Mouse (Mus musculus) MEL (cell line): ENCODE measurements around the gene Ptger1. TPM values are rescaled to one million over a fixed set of nuclear protein-coding genes. Genes with fewer than 3 reads are reported as not detected.

Experiments
- DNase-seq: peaks from one replicate; pipeline ENCODE4 v3.0.0; 2011; ENCODE audit warnings: low read depth, low spot score
- H3K27ac ChIP-seq: 2 replicates; pipeline ENCODE4 v1.5.1; 2012; ENCODE audit warnings: low read depth, mild to moderate bottlenecking, control low read depth, low read length, moderate library complexity; ENCODE audit not compliant: control insufficient read depth
- H3K27me3 ChIP-seq, 2 experiments: fragments of 150-350 bp in 1 of 2; sonication (generic) in 1 of 2; 2 replicates each; pipeline ENCODE4 v1.6.1; 2012; ENCODE audit warnings: low read length in 2 of 2, mild to moderate bottlenecking in 2 of 2, improper control_type of control experiment in 1 of 2, moderate library complexity in 1 of 2; ENCODE audit not compliant: insufficient read depth in 2 of 2, control insufficient read depth in 1 of 2
- H3K36me3 ChIP-seq, 2 experiments: 2 replicates each; pipeline ENCODE4 v1.6.1; 2012 to 2014; ENCODE audit warnings: low read length in 2 of 2, improper control_type of control experiment in 1 of 2, inconsistent platforms in 1 of 2, mild to moderate bottlenecking in 1 of 2; ENCODE audit not compliant: insufficient read depth in 2 of 2, control insufficient read depth in 1 of 2
- H3K4me1 ChIP-seq, 2 experiments: fragments of 150-350 bp in 1 of 2; sonication (generic) in 1 of 2; 2 replicates each; pipeline ENCODE4 v1.6.1; 2012; ENCODE audit warnings: low read length in 2 of 2, improper control_type of control experiment in 1 of 2, mild to moderate bottlenecking in 1 of 2; ENCODE audit not compliant: insufficient read depth in 2 of 2, control insufficient read depth in 1 of 2
- H3K4me3 ChIP-seq, 2 experiments: fragments of 150-350 bp in 1 of 2; sonication (generic) in 1 of 2; 2 replicates each; pipeline ENCODE4 v1.5.1; 2012; ENCODE audit warnings: low read depth in 2 of 2, low read length in 2 of 2, mild to moderate bottlenecking in 2 of 2, moderate library complexity in 2 of 2, control low read depth in 1 of 2, improper control_type of control experiment in 1 of 2; ENCODE audit not compliant: control insufficient read depth in 1 of 2, insufficient read depth in 1 of 2
- H3K79me2 ChIP-seq: 2 replicates; pipeline ENCODE4 v1.6.1; 2012; ENCODE audit warnings: mild to moderate bottlenecking, low read length, moderate library complexity; ENCODE audit not compliant: control insufficient read depth, poor library complexity, insufficient read depth
- H3K9ac ChIP-seq: 2 replicates; pipeline ENCODE4 v1.6.1; 2012; ENCODE audit warnings: low read depth, mild to moderate bottlenecking, control low read depth, low read length, moderate library complexity; ENCODE audit not compliant: control insufficient read depth, poor library complexity, severe bottlenecking
- H3K9me3 ChIP-seq: fragments of 150-350 bp; sonication (generic); replicated peaks from 2 replicates; pipeline ENCODE4 v1.6.1; 2012; ENCODE audit warnings: mild to moderate bottlenecking, low read length, improper control_type of control experiment, moderate library complexity; ENCODE audit not compliant: insufficient read depth
- BHLHE40 ChIP-seq: IDR thresholded peaks from 2 replicates; pipeline ENCODE4 v1.6.1; 2012; ENCODE audit warnings: low read depth, mild to moderate bottlenecking, inconsistent platforms, low read length, improper control_type of control experiment, borderline replicate concordance
- CHD1 ChIP-seq: IDR thresholded peaks from 2 replicates; pipeline ENCODE4 v1.6.1; 2012; ENCODE audit warnings: low read depth, mild to moderate bottlenecking, inconsistent platforms, low read length, improper control_type of control experiment
- E2F4 ChIP-seq: IDR thresholded peaks from 2 replicates; pipeline ENCODE4 v1.6.1; 2011; ENCODE audit warnings: low read depth, low read length, improper control_type of control experiment, borderline replicate concordance
- GATA1 ChIP-seq: IDR thresholded peaks from 2 replicates; pipeline ENCODE4 v1.6.1; 2011; ENCODE audit warnings: low read depth, low read length, improper control_type of control experiment
- MAX ChIP-seq: IDR thresholded peaks from 2 replicates; pipeline ENCODE4 v1.6.1; 2011; ENCODE audit warnings: low read length, improper control_type of control experiment
- MAZ ChIP-seq: IDR thresholded peaks from 2 replicates; pipeline ENCODE4 v1.6.1; 2012; ENCODE audit warnings: low read depth, mild to moderate bottlenecking, inconsistent platforms, low read length, improper control_type of control experiment
- MYB ChIP-seq: IDR thresholded peaks from 2 replicates; pipeline ENCODE4 v1.6.1; 2011; ENCODE audit warnings: mild to moderate bottlenecking, low read depth, low read length, improper control_type of control experiment
- NELFE ChIP-seq: IDR thresholded peaks from 2 replicates; pipeline ENCODE4 v1.6.1; 2011; ENCODE audit warnings: low read depth, low read length, improper control_type of control experiment
- NRF1 ChIP-seq: IDR thresholded peaks from 2 replicates; pipeline ENCODE4 v1.6.1; 2014; ENCODE audit warnings: low read depth, mild to moderate bottlenecking, inconsistent platforms, low read length, improper control_type of control experiment, moderate library complexity; ENCODE audit not compliant: poor library complexity, insufficient read depth, severe bottlenecking
- POLR2A ChIP-seq, 2 experiments: IDR thresholded peaks; 2 replicates each; pipeline ENCODE4 v1.6.1; 2011 to 2012; ENCODE audit warnings: low read length in 2 of 2, mild to moderate bottlenecking in 2 of 2, control low read depth in 1 of 2, improper control_type of control experiment in 1 of 2, low read depth in 1 of 2, moderate library complexity in 1 of 2; ENCODE audit not compliant: control insufficient read depth in 1 of 2, insufficient read depth in 1 of 2, poor library complexity in 1 of 2
- POLR2AphosphoS2 ChIP-seq: IDR thresholded peaks from 2 replicates; pipeline ENCODE4 v1.6.1; 2011; ENCODE audit warnings: low read length, improper control_type of control experiment
- RAD21 ChIP-seq: IDR thresholded peaks from 2 replicates; pipeline ENCODE4 v1.6.1; 2011; ENCODE audit warnings: mild to moderate bottlenecking, low read depth, low read length, improper control_type of control experiment
- RCOR1 ChIP-seq: IDR thresholded peaks from 2 replicates; pipeline ENCODE4 v1.6.1; 2012; ENCODE audit warnings: low read depth, mild to moderate bottlenecking, inconsistent platforms, low read length, improper control_type of control experiment
- SIN3A ChIP-seq: IDR thresholded peaks from 2 replicates; pipeline ENCODE4 v1.6.1; 2012; ENCODE audit warnings: low read length, improper control_type of control experiment, inconsistent platforms
- SMC3 ChIP-seq: IDR thresholded peaks from 2 replicates; pipeline ENCODE4 v1.6.1; 2011; ENCODE audit warnings: low read depth, low read length, improper control_type of control experiment
- TAL1 ChIP-seq: IDR thresholded peaks from 2 replicates; pipeline ENCODE4 v1.6.1; 2012; ENCODE audit warnings: mild to moderate bottlenecking, inconsistent platforms, low read length, moderate library complexity, mixed read lengths
- UBTF ChIP-seq: IDR thresholded peaks from 2 replicates; pipeline ENCODE4 v1.6.1; 2012; ENCODE audit warnings: low read depth, mild to moderate bottlenecking, inconsistent platforms, low read length, improper control_type of control experiment, moderate library complexity, borderline replicate concordance; ENCODE audit not compliant: insufficient read depth
- USF1 ChIP-seq: IDR thresholded peaks from 2 replicates; pipeline ENCODE4 v1.6.1; 2014; ENCODE audit warnings: low read depth, mild to moderate bottlenecking, inconsistent platforms, low read length, improper control_type of control experiment, moderate library complexity
- ZC3H11A ChIP-seq: IDR thresholded peaks from 2 replicates; pipeline ENCODE4 v1.6.1; 2012; ENCODE audit warnings: low read depth, mild to moderate bottlenecking, inconsistent platforms, low read length, improper control_type of control experiment
- ZKSCAN1 ChIP-seq: IDR thresholded peaks from 2 replicates; pipeline ENCODE4 v1.6.1; 2012; ENCODE audit warnings: low read depth, mild to moderate bottlenecking, inconsistent platforms, low read length, improper control_type of control experiment, moderate library complexity
- ZMIZ1 ChIP-seq: IDR thresholded peaks from 2 replicates; pipeline ENCODE4 v1.6.1; 2012; ENCODE audit warnings: low read depth, mild to moderate bottlenecking, inconsistent platforms, low read length, improper control_type of control experiment, moderate library complexity
- ZNF384 ChIP-seq: IDR thresholded peaks from 2 replicates; pipeline ENCODE4 v1.6.1; 2012; ENCODE audit warnings: low read depth, mild to moderate bottlenecking, inconsistent platforms, low read length, improper control_type of control experiment
- polyA plus RNA-seq, 2 experiments: library from polyadenylated mRNA; stranded (reverse) in 1 of 2; unstranded in 1 of 2; fragments of >175 nt in 1 of 2; fragments of >200 nt in 1 of 2; gene quantifications; 2 replicates each; pipeline versions ENCODE4 v1.2.1 to v1.2.4; 2012; ENCODE audit warnings: low replicate concordance in 2 of 2, low read depth in 1 of 2; ENCODE audit not compliant: insufficient read length in 2 of 2, insufficient read depth in 1 of 2, missing spikeins in 1 of 2
- total RNA-seq: library from RNA; depleted of rRNA; stranded (reverse); fragments of 300-350 nt; gene quantifications from 2 replicates; pipeline ENCODE4 v1.2.3, GENCODE M21; 2012; rRNA removed

Ptger1 gene
- total RNA-seq, result 2.6 and 4.0 TPM in 2 replicates
- 1 to 10 TPM in 1 of 2 experiments, not detected in 1; 3.1 TPM for polyA plus RNA-seq

DNA sequence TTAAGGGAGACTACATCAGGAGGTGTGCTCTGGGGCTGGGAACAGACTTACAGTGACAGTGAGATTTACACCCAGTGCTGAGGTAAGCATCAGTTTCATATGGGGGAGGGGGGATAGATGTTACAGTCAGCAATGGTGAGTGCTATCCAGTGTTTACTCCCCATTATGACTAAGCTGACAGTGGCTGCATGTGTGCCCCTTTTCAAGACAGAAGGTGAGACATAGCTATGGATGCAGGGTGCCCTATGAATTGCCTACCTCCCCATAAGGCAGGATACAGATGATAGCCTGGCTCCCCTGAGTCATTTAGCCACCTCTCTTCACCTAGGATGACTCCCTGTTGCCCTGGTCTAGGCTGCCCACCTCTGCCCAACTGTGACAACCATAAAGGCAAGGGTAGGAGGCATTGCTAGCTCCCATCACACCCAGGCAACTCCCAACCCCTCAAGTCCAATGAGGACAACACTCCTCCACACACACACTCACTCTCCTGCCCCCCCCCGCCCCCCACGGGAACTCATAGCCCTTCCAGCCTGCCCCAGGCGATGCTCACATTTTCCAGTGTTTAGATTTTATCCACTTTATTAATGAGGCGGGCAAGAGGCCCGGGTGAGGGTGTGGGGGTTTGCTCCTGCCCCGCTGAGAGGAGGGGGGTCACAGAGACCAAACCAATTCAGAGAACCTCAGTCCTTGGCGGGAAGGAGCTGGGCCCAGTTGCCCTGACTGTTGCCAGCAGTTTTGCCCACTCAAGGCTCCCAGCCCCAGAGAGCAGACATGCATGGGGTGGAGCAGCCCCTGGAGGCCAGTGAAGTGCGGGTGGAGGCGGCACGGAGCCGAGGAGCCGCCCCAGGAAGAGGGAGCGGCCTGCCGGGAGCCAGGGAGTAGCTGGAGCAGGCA, at the start of gene Ptger1:
Gene Ptger1 (plus strand): TSS at position 710 of the 897 bp plus-strand sequence.
- no peak within 1 kb of the TSS for H3K9ac ChIP-seq
- H3K4me1 ChIP-seq, result peaks cover 0 to 11% of the 10 kb centered on the region in 2 experiments; a peak in 1 of 4 replicates
- no peak within 1 kb of the TSS for H3K4me3 ChIP-seq
- H3K27ac ChIP-seq, result no peak within 1 kb of the TSS
- DNase-seq, result no peak
- peaks cover 0 to 4% of the 10 kb centered on the region in 2 experiments; a peak in 2 of 4 replicates for H3K36me3 ChIP-seq
- H3K9me3 ChIP-seq, result no peaks in the 10 kb centered on the region
- TF ChIP-seq POLR2A (IDR thresholded peaks at IDR 0.05; ENCODE audit: control insufficient read depth in 1 of 2, insufficient read depth in 1 of 2, low read depth in 1 of 2, low read length in 2 of 2, poor library complexity in 1 of 2), result 0 out of 4 replicates have a peak, but pooled peaks of 1 of the 2 experiments have one; percentile 11
- peak; percentile 67; the same call in 1 of the 2 replicates for TF ChIP-seq POLR2AphosphoS2
- no peak for TF ChIP-seq NRF1
- TF ChIP-seq, all 39 proteins: peak for 2
- H3K79me2 ChIP-seq, result no peaks in the 10 kb centered on the region
- H3K27me3 ChIP-seq, result no peaks in the 10 kb centered on the region

GRCm38 (mm10) chr8:83617111-83617510, 49.4 kb upstream of the Ptger1 start:
- H3K27ac ChIP-seq, result no peak overlapping the region
- no peak for DNase-seq
- H3K4me3 ChIP-seq, result no peak overlapping the region
- H3K4me1 ChIP-seq, result peaks cover 3 to 9% of the 10 kb centered on the region in 2 experiments; a peak in 3 of 4 replicates
- H3K36me3 ChIP-seq, result peaks cover 0 to 8% of the 10 kb centered on the region in 2 experiments; a peak in 3 of 4 replicates
- no peaks in the 10 kb centered on the region for H3K9me3 ChIP-seq
- H3K79me2 ChIP-seq, result no peaks in the 10 kb centered on the region; the same call in 1 of the 2 replicates
- H3K27me3 ChIP-seq, result no peaks in the 10 kb centered on the region
- no peak overlapping the region for H3K9ac ChIP-seq
- no peak for TF ChIP-seq RAD21
- no peak for TF ChIP-seq SIN3A
- TF ChIP-seq BHLHE40, result no peak
- no peak for TF ChIP-seq ZKSCAN1
- no peak for TF ChIP-seq ZMIZ1
- no peak for TF ChIP-seq MAX
- TF ChIP-seq TAL1, result no peak
- TF ChIP-seq RCOR1, result no peak
- no peak for TF ChIP-seq MYB
- TF ChIP-seq UBTF, result no peak
- TF ChIP-seq NELFE, result no peak
- no peak for TF ChIP-seq ZNF384
- no peak for TF ChIP-seq MAZ
- TF ChIP-seq E2F4, result no peak
- no peak for TF ChIP-seq GATA1
- no peak for TF ChIP-seq CHD1
- TF ChIP-seq USF1, result no peak
- no peak for TF ChIP-seq ZC3H11A
- TF ChIP-seq SMC3, result no peak
